Mouse (Mus musculus) thymus, postnatal 10 days (tissue): ENCODE measurements around the gene Timm17b.
A peak's percentile ranks its signal among the peaks of the same experiment; 100 is the strongest.

ENCODE experiments used
- DNase-seq, 2 experiments: peaks; one replicate each; pipeline ENCODE4 v3.0.0; 2021; ENCODE audit warnings: low spot score in 2 of 2

The Timm17b gene

DNA sequence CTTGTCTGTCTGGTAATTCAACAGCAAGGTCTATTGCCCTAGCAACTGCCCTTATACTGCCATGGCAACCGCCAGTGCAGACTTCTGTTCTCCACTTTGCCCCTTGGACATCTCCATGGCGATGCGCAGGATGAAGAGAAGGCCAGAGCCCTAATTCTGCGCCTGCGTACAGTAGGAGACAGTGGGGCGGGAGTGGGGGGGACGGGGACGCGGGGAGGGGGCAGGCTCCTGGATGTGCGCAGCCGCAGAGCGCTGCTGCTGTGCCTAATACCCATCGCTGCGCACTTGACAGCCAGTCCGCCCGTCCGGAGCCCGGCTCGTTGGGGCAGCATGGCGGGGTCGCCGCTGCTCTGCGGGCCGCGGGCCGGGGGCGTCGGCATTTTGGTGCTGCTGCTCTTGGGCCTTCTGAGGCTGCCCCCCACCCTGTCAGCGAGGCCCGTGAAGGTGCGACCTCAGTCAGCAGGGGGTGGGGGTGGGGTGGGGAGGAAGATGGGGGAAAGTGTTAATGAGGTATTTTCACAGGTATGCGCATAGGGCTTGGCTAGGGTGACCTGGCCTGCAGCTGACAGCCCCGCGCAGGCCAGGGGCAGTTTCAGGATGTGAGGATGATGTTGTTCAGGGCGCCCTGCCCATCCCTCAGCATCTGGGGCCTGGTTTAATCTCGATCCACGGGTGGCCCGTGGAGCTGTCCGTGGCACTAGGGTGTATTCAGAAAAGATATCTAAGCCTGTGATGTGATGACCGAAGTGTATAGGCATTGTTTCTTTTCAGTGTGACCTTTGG is 20.6 kb downstream of the Timm17b start, which contains the start of gene Pcsk1n:
TSS of gene Pcsk1n (plus strand) at position 222 of the 783 bp plus-strand sequence.
- no peak for DNase-seq

DNA sequence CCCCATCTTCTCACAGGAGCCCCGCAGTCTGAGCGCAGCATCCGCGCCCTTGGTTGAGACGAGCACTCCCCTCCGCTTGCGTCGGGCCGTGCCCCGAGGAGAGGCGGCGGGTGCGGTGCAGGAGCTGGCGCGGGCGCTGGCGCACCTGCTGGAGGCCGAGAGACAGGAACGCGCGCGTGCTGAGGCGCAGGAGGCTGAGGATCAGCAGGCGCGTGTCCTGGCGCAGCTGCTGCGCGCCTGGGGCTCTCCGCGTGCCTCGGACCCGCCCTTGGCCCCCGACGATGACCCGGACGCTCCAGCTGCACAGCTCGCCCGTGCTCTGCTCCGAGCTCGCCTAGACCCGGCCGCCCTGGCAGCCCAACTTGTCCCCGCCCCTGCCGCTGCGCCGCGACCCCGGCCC is 22.9 kb downstream of the Timm17b start:
- no peak for DNase-seq

- DNase-seq, result no peak
Measured at GRCm38 (mm10) chrX:7926266-7926665, 27.1 kb downstream of the Timm17b start.

GRCm38 (mm10) chrX:7927116-7927515 is 28.0 kb downstream of the Timm17b start:
- no peak for DNase-seq

DNA sequence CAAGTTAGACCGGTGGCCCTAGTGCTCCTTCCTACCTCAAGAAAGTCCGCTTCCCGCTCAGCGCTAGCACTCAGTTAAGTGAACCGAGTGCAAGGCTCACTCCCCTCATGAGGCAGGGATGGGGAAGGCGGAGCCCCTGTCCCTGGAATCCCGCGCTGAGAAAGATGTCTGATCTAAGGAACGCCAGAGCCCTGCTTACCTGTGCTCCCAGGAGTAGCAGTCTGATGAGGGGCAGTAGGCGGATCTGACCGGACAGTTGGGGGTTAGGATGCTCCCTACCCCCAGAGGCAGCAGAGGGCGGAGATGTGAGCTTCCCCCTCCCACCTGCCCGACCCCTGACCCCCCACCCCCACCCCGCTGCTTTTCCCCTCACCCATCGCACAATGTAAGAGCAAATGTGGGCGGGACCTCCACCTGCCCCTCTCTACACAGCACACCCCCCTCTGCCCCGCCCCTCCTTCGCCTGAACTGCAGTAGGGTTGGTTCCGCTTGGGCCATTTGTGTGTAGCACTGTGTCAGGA is 29.2 kb downstream of the Timm17b start, which contains the start of gene Eras:
TSS of gene Eras (minus strand) at position 338 of the 521 bp plus-strand sequence.
- DNase-seq, result no peak

GRCm38 (mm10) chrX:7936874-7937273 is 37.7 kb downstream of the Timm17b start:
- no peak for DNase-seq

DNA sequence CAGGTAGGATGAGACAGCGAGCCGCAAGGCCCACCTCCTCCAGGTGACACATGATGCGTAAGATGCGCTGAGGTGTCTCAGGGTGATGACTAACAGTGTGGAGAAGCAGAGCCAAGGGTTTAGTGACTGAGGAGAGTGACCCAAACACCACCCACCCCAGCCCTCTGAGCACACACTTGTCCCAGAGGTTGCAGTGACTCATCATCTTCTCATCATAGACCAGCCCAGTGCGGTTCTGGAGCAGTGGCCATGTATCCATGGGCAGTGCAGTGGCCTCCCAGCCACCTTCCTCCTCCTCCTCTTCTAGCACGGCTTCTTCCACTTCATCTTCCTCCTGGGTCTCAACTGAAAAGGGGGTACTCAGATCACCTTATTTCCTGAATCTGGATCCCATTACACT is 38.5 kb downstream of the Timm17b start:
- no peak for DNase-seq

GRCm38 (mm10) chrX:7945618-7946017 is 46.5 kb downstream of the Timm17b start:
- no peak for DNase-seq

DNA sequence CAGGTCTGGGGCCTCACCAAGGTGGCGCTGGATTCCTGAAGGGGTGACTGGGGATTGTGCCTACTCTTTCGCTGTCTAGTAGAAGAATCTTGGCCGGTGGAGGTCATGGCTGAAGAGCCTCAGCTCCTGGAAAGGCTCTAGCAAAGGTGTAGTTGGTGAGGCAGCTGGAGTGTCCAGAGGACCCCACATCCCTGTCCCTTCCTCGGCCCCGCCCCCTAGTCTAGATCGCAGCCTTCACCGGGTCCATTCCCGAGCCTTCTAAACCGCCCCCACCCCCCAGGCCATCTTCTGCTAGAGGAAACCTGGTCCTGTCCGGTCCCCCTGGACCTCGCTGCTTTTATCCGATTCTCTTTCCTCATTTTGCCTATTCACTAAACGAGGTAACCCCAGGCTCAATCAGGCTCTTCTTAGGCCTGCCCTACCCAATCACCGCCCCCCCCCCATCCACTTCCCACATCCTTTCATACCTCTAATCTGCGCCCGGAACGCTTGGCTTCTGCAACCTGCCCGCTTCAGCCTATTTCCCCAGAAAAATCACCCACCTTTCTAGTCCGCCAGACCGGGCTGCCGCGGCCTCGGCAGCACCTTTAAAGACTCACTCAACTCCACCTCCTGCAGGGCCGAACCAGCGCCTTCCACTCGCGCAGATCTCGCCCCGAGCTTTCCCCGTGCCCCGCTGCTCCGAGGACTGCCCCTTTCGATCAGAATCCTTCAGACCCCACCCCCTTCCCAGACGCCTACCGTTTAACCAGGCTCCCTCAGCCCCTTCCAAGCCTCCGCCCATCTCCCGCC is 48.1 kb downstream of the Timm17b start, which contains the start of gene Hdac6:
TSS of gene Hdac6 (minus strand) at position 782 of the 792 bp plus-strand sequence.
- no peak for DNase-seq

- DNase-seq, result peak; percentile 59 to 73
Measured at GRCm38 (mm10) chrX:7947900-7948492, 48.8 kb downstream of the Timm17b start.

DNA sequence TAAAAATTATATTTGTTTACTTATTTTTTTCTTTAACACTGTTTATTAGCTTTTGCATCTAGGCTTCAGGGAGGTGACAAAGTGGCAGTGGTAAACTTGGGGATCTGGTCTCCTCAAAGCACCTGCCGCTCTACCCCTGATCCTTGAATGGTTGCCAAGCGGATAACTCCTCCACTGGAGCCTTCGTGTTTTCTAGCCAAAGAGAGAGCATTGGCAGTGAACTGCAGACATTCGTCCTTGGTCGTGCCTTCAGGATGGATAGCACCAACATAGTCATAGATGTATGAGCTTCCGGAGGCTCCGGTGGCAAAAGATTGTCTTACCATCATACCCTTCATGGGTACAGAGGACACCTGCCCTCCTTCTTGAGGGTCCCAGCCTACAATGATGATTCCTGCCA is 50.9 kb downstream of the Timm17b start:
- no peak for DNase-seq
